Mouse (Mus musculus) neural tube, embryonic 13.5 days (tissue): ENCODE measurements at regions not wholly inside any gene's neighbourhood (a gene's known extent, or its start where the extent isn't known, plus 50 kb on each side); places are given as distances from the start of the nearest gene placed in this dataset.

Experiments
- ATAC-seq: fragments of 200-750 bp; cut with Nextera tagmentation; 2 replicates; pipeline ENCODE4 v1.8.0; 2017; ENCODE audit warnings: low read depth, mild to moderate bottlenecking, moderate TSS enrichment, moderate library complexity
- H3K27ac ChIP-seq: fragments of 300-500 bp; sonication (generic); replicated peaks from 2 replicates; pipeline ENCODE4 v1.5.1; 2015; ENCODE audit warnings: moderate library complexity, mild to moderate bottlenecking, inconsistent platforms
- H3K27me3 ChIP-seq: fragments of 300-500 bp; sonication (generic); 2 replicates; pipeline ENCODE4 v1.6.1; 2015; ENCODE audit warnings: mild to moderate bottlenecking, inconsistent platforms
- H3K36me3 ChIP-seq: fragments of 300-500 bp; sonication (generic); 2 replicates; pipeline ENCODE4 v1.6.1; 2015; ENCODE audit warnings: mild to moderate bottlenecking, inconsistent platforms
- H3K4me1 ChIP-seq: fragments of 300-500 bp; sonication (generic); replicated peaks from 2 replicates; pipeline ENCODE4 v1.6.1; 2015; ENCODE audit warnings: inconsistent platforms
- H3K4me2 ChIP-seq: fragments of 300-500 bp; sonication (generic); 2 replicates; pipeline ENCODE4 v1.6.1; 2015; ENCODE audit warnings: inconsistent platforms, mild to moderate bottlenecking, moderate library complexity
- H3K4me3 ChIP-seq: fragments of 300-500 bp; sonication (generic); 2 replicates; pipeline ENCODE4 v1.5.1; 2015; ENCODE audit warnings: mild to moderate bottlenecking, inconsistent platforms
- H3K9ac ChIP-seq: fragments of 300-500 bp; sonication (generic); 2 replicates; pipeline ENCODE4 v1.6.1; 2015; ENCODE audit warnings: moderate library complexity, mild to moderate bottlenecking, inconsistent platforms
- H3K9me3 ChIP-seq: fragments of 300-500 bp; sonication (generic); 2 replicates; pipeline ENCODE4 v1.6.1; 2016; ENCODE audit warnings: inconsistent platforms
- WGBS: fragments of 180-500 bp; shearing (Covaris S2); methylation state at CpG from one replicate; pipeline ENCODE4 v1.1.7; 2015; 5-methylcytosine and 5-hydroxymethylcytosine counted together

DNA sequence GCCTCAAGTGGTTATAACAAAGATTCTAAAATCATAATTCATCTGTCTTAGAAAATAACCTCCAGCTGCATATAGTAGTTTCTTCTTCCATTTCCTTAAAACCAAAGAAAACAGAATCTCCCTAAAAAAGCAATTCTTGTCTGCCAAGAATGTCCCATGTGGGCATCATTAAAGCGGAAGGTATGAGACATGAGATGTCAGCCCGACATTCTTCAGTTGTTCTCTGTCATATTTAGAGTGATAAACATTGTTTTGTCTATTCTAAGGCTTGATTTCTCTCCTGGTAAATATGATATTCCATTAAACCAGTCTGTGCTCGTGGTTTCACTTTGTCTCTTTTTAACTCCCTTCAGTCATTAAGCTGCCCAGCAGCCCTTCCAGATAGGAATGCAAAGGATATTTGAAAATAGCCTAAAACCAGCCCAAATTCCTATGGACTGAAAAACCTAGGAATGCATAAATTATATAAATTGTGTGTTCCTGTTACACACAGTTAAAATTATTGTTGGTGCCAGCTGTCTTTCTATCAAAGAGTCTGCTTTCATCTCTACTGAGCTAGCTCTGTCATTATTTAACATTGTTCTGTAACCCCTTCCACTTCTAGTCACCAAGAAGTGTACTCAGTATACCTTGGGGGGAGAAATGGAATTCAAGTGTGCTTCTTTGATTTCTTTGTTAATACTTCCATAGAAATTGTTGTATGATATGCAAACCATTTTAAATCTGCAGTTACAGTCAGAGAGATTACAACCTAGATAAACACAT, 191.4 kb upstream of the Gm9747 start:
- no peaks in the 10 kb centered on the region for H3K9me3 ChIP-seq
- no peak for ATAC-seq
- H3K27me3 ChIP-seq: no peaks in the 10 kb centered on the region
- H3K9ac ChIP-seq: no peak overlapping the region
- H3K4me2 ChIP-seq: no peak overlapping the region
- no peaks in the 10 kb centered on the region for H3K36me3 ChIP-seq
- WGBS: 73% methylated on average over 3 of the region's 3 CpGs
- no peak overlapping the region for H3K27ac ChIP-seq
- H3K4me3 ChIP-seq: no peak overlapping the region
- no peaks in the 10 kb centered on the region for H3K4me1 ChIP-seq

DNA sequence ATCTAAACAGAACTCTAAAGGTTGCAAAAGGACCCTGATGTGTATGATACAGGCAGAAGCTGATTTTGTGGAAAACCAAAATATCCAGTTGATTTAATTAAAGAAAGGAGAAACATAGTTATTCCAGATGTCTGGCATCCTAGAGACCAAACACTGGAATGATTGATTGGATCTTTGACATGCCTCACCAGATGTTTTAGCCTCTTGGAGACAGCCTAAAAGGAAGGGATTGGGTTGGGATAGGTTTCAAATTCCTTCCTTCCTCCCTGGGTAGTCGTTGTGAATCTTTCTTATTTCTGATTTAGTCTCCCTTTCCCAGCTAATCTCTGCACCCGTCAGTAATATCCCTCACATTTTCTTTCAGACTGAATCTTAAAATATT, 190.9 kb upstream of the Gm9747 start:
- no peak for ATAC-seq
- no peaks in the 10 kb centered on the region for H3K9me3 ChIP-seq
- H3K4me2 ChIP-seq: no peak overlapping the region
- no peak overlapping the region for H3K9ac ChIP-seq
- H3K36me3 ChIP-seq: no peaks in the 10 kb centered on the region
- no peak overlapping the region for H3K4me3 ChIP-seq
- no peaks in the 10 kb centered on the region for H3K4me1 ChIP-seq
- no peaks in the 10 kb centered on the region for H3K27me3 ChIP-seq
- H3K27ac ChIP-seq: no peak overlapping the region
- 62% methylated on average over 2 of the region's 2 CpGs for WGBS

GRCm38 (mm10) chr1:82042527-82042926, 190.4 kb upstream of the Gm9747 start:
- Histone ChIP-seq H3K4me1 (no peaks in the 10 kb centered on the region), H3K4me3 (no peak overlapping the region), H3K27me3 (no peaks in the 10 kb centered on the region), H3K9me3 (no peaks in the 10 kb centered on the region), H3K36me3 (no peaks in the 10 kb centered on the region), H3K4me2 (no peak overlapping the region), H3K9ac (no peak overlapping the region), H3K27ac (no peak overlapping the region)
- ATAC-seq: no peak
- WGBS: 45% methylated on average over 3 of the region's 3 CpGs

DNA sequence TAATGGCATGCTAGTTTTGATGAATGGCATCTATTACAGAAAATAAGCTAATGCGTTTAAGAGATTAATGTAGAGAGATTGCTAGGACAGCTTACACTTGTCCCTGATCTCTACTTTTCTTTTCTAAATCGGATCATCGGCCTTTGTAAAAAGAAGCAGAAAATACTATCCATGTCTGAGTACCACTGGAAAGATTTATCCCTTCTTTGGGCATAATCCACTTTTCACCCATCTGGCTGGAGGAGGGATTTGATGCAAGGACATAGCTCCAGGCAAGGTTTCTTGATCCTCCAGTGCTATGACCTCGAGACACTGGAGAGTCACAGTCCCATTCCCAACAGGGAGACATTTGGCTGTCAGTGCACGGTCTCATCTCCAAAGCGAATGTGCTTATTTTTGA, 166.6 kb upstream of the Gm9747 start:
- ATAC-seq: no peak
- no peak overlapping the region for H3K9ac ChIP-seq
- 72% methylated on average over 6 of the region's 6 CpGs for WGBS
- no peak overlapping the region for H3K27ac ChIP-seq
- H3K27me3 ChIP-seq: no peaks in the 10 kb centered on the region
- no peak overlapping the region for H3K4me2 ChIP-seq
- H3K36me3 ChIP-seq: no peaks in the 10 kb centered on the region
- H3K4me3 ChIP-seq: no peak overlapping the region
- H3K4me1 ChIP-seq: no peaks in the 10 kb centered on the region
- 0 out of 2 replicates have a peak, but pooled peaks cover 6% of the 10 kb centered on the region for H3K9me3 ChIP-seq

GRCm38 (mm10) chr1:82068571-82068970, 164.3 kb upstream of the Gm9747 start:
- Histone ChIP-seq H3K27ac (no peak overlapping the region), H3K27me3 (no peaks in the 10 kb centered on the region), H3K4me3 (no peak overlapping the region), H3K9ac (no peak overlapping the region), H3K4me1 (no peaks in the 10 kb centered on the region), H3K36me3 (no peaks in the 10 kb centered on the region), H3K9me3 (0 out of 2 replicates have a peak, but pooled peaks cover 6% of the 10 kb centered on the region), H3K4me2 (no peak overlapping the region)
- no peak for ATAC-seq
- 85% methylated on average over 4 of the region's 4 CpGs for WGBS

- WGBS: 63% methylated on average over 9 of the region's 9 CpGs
- Histone ChIP-seq H3K9ac (no peak overlapping the region), H3K36me3 (no peaks in the 10 kb centered on the region), H3K27me3 (no peaks in the 10 kb centered on the region), H3K4me3 (no peak overlapping the region), H3K9me3 (no peaks in the 10 kb centered on the region), H3K4me1 (no peaks in the 10 kb centered on the region), H3K27ac (no peak overlapping the region), H3K4me2 (no peak overlapping the region)
- no peak for ATAC-seq
Observed at GRCm38 (mm10) chr1:82070181-82071109, 162.5 kb upstream of the Gm9747 start.

DNA sequence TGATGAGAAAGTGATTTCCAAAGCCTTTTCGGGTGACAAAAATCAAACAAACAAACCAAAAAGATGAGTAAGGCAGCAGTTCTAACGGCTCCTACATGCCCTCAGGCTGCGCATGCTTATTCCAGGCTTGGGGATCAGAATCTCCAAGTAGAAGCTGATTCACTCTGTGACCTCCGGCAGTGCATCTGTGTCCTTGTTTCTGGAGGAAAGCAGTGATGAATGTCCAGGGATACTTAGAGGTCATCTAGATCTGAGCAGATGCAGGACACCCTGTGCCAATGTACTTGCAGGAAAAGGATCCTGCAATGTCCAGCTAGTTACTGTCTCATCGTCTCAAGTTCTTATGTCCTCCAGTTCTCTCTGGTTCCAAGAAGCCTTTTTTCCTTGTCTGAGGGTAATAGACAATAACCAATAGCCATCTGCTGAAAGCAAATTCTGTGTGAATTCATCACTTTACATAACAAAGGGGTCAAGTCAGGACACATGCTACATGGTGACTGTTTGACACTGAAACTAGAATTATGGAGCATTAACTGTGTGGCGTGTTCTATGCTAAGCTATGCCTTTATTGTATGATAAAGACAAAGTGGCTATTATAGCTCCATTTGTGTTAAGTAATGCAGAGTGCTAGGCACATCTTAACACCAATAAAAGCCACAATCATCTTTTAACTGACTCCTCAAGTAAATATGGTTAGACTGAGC, 143.6 kb upstream of the Gm9747 start:
- H3K27ac ChIP-seq: no peak overlapping the region
- H3K4me1 ChIP-seq: peaks cover 13% of the 10 kb centered on the region
- no peaks in the 10 kb centered on the region for H3K27me3 ChIP-seq
- H3K4me2 ChIP-seq: no peak overlapping the region
- ATAC-seq: no peak
- no peak overlapping the region for H3K9ac ChIP-seq
- H3K36me3 ChIP-seq: no peaks in the 10 kb centered on the region
- H3K4me3 ChIP-seq: no peak overlapping the region
- no peaks in the 10 kb centered on the region for H3K9me3 ChIP-seq
- 26% methylated on average over 6 of the region's 6 CpGs for WGBS

GRCm38 (mm10) chr1:82095101-82095500, 137.8 kb upstream of the Gm9747 start:
- H3K27ac ChIP-seq: no peak overlapping the region
- no peaks in the 10 kb centered on the region for H3K27me3 ChIP-seq
- H3K9ac ChIP-seq: no peak overlapping the region
- ATAC-seq: no peak
- WGBS: 97% methylated on average over 2 of the region's 2 CpGs
- no peaks in the 10 kb centered on the region for H3K4me1 ChIP-seq
- H3K4me2 ChIP-seq: no peak overlapping the region
- H3K9me3 ChIP-seq: no peaks in the 10 kb centered on the region
- no peaks in the 10 kb centered on the region for H3K36me3 ChIP-seq
- H3K4me3 ChIP-seq: no peak overlapping the region

GRCm38 (mm10) chr1:82106756-82107155, 126.2 kb upstream of the Gm9747 start:
- ATAC-seq: no peak
- WGBS: 54% methylated on average over 5 of the region's 5 CpGs

DNA sequence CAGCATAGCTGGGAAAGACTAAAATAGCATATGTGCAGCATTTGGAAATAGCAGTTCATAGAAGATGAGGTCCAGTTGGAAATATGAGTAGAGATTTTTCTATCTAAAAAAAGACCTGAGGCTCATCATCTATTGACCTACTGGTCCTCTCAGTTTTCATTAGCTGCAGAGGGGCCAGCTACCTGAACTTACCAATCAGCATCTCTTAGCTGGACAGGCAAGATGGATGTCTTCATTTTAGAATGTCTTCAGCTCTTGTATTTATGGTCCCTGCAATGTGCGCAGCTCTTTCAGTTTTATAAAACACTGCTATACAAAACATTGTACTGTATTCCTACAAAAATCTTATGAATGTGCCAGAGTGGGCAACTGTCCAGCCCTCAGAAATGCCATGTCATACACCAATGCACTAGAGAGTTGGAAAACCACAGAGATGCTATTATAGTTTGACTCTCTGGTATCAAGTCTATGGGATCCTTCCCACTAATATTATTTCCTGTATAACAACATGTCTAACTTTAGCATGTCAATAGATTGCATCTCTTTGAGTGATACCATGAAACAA, 122.8 kb upstream of the Gm9747 start:
- H3K9me3 ChIP-seq: no peaks in the 10 kb centered on the region
- no peak overlapping the region for H3K27ac ChIP-seq
- H3K4me3 ChIP-seq: no peak overlapping the region
- no peak overlapping the region for H3K4me2 ChIP-seq
- 0 out of 2 replicates have a peak, but pooled peaks cover 6% of the 10 kb centered on the region for H3K4me1 ChIP-seq
- H3K36me3 ChIP-seq: no peaks in the 10 kb centered on the region
- 77% methylated on average over 1 of the region's 1 CpGs for WGBS
- no peak overlapping the region for H3K9ac ChIP-seq
- H3K27me3 ChIP-seq: no peaks in the 10 kb centered on the region
- no peak for ATAC-seq

More at GRCm38 (mm10) chr1:82106756-82107155, 126.2 kb upstream of the Gm9747 start:
- Histone ChIP-seq H3K27me3 (no peaks in the 10 kb centered on the region), H3K36me3 (no peaks in the 10 kb centered on the region), H3K4me1 (0 out of 2 replicates have a peak, but pooled peaks cover 6% of the 10 kb centered on the region), H3K4me2 (no peak overlapping the region), H3K9ac (no peak overlapping the region), H3K9me3 (no peaks in the 10 kb centered on the region), H3K4me3 (no peak overlapping the region), H3K27ac (no peak overlapping the region)

- H3K4me3 ChIP-seq: no peak overlapping the region
- no peak overlapping the region for H3K9ac ChIP-seq
- no peaks in the 10 kb centered on the region for H3K4me1 ChIP-seq
- no peaks in the 10 kb centered on the region for H3K36me3 ChIP-seq
- no peak overlapping the region for H3K27ac ChIP-seq
- no peaks in the 10 kb centered on the region for H3K27me3 ChIP-seq
- WGBS: 56% methylated on average over 5 of the region's 5 CpGs
- H3K4me2 ChIP-seq: no peak overlapping the region
- no peaks in the 10 kb centered on the region for H3K9me3 ChIP-seq
- no peak for ATAC-seq
Observed at GRCm38 (mm10) chr1:82112401-82112800, 120.5 kb upstream of the Gm9747 start.

DNA sequence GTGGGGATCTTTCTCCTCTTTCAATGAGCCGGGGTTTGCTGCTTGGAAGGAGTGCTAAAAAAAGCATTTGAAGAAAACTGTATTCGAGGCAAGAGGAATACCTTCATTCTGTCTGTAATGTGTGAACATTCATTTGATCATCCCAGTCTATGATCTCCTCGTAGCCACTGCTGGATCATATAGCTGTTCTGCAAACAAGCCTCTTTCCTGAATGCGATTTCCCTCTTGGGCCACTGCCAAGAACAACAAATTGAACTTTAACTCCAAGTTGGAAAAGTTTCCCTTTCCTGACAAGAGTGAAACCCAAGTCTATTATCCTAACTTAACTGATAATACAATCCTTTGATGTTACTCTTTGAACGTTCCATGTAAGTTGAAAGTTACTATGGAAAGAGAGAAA, 108.4 kb upstream of the Gm9747 start:
- Histone ChIP-seq H3K9ac (no peak overlapping the region), H3K27me3 (no peaks in the 10 kb centered on the region), H3K4me1 (no peaks in the 10 kb centered on the region), H3K36me3 (no peaks in the 10 kb centered on the region), H3K27ac (no peak overlapping the region), H3K4me2 (no peak overlapping the region), H3K4me3 (no peak overlapping the region), H3K9me3 (no peaks in the 10 kb centered on the region)
- 75% methylated on average over 5 of the region's 5 CpGs for WGBS
- no peak for ATAC-seq
